Mouse (Mus musculus): ENCODE measurements at regions not wholly inside any gene's neighbourhood (a gene's known extent, or its start where the extent isn't known, plus 50 kb on each side); places are given as distances from the start of the nearest gene placed in this dataset.

GRCm38 (mm10) chr14:23134723-23135122, 879.6 kb downstream of the Kcnma1 start:
- no peak for TF ChIP-seq KAT2A (conservative IDR thresholded peaks at IDR 0.05; ENCODE audit: low read depth, low read length)
- TF ChIP-seq POLR2A (IDR thresholded peaks at IDR 0.05; ENCODE audit: control insufficient read depth in 1 of 2, insufficient read depth in 1 of 2, low read depth in 1 of 2, low read length in 2 of 2, poor library complexity in 1 of 2): no peak
- TF ChIP-seq CTCF (IDR thresholded peaks at IDR 0.05 in 2 of 3, conservative IDR thresholded peaks at IDR 0.05 in 1 of 3; ENCODE audit: control insufficient read depth in 1 of 3, insufficient read depth in 1 of 3, low read depth in 2 of 3, low read length in 3 of 3, poor library complexity in 1 of 3, severe bottlenecking in 1 of 3): no peak
- no peak for TF ChIP-seq RAD21 (IDR thresholded peaks at IDR 0.05; ENCODE audit: low read depth, low read length)
- TF ChIP-seq USF1 (IDR thresholded peaks at IDR 0.05; ENCODE audit: low read depth, low read length): no peak
- no peak for TF ChIP-seq BHLHE40 (IDR thresholded peaks at IDR 0.05; ENCODE audit: borderline replicate concordance, low read depth, low read length)
- TF ChIP-seq CHD2 (IDR thresholded peaks at IDR 0.05; ENCODE audit: low read length): no peak
- TF ChIP-seq MAX (IDR thresholded peaks at IDR 0.05; ENCODE audit: low read length): no peak
- no peak for TF ChIP-seq MAFK (IDR thresholded peaks at IDR 0.05; ENCODE audit: borderline replicate concordance, low read depth, low read length)
- no peak for TF ChIP-seq TAL1 (IDR thresholded peaks at IDR 0.05; ENCODE audit: low read length)
- TF ChIP-seq MAZ (IDR thresholded peaks at IDR 0.05; ENCODE audit: low read depth, low read length): no peak
- TF ChIP-seq JUND (IDR thresholded peaks at IDR 0.05; ENCODE audit: low read depth, low read length): no peak
- no peak for TF ChIP-seq GATA1 (IDR thresholded peaks at IDR 0.05; ENCODE audit: low read depth, low read length)
- no peak for TF ChIP-seq SIN3A (IDR thresholded peaks at IDR 0.05; ENCODE audit: low read length)

Data from MEL (cell line).